Mouse (Mus musculus) megakaryocyte progenitor cell, adult 5-6 weeks (primary cell): Measurements from ENCODE around the gene Flvcr1. TPM values are rescaled to one million over a fixed set of nuclear protein-coding genes. Genes with fewer than 3 reads are reported as not detected.
"Not testable (repeated sequence)": the region's sequence is repeated elsewhere in the genome, so short reads cannot be mapped to it uniquely, and the experiment has no call there.

Experiments used
- ATAC-seq: replicated peaks from 2 replicates; pipeline ENCODE4 v1.8.0; 2016; ENCODE audit warnings: mild to moderate bottlenecking, moderate TSS enrichment, inconsistent platforms; ENCODE audit not compliant: poor library complexity
- total RNA-seq, 2 experiments: library from RNA; stranded (forward) in 1 of 2; stranded (reverse) in 1 of 2; fragments of 157-497, 149-512 nt in 1 of 2; fragments of 200-1000 nt in 1 of 2; gene quantifications; 2 replicates each; pipeline versions ENCODE4 v1.2.3 to v1.2.4; 2015 to 2017

Flvcr1 gene
- total RNA-seq, 2 experiments from 2014 or later: 21.7 to 29.9 TPM

- ATAC-seq: no peak
Observed at GRCm38 (mm10) chr1:191042106-191042505, 16.1 kb upstream of the Flvcr1 start.

GRCm38 (mm10) chr1:191041352-191041751, 15.4 kb upstream of the Flvcr1 start:
- ATAC-seq: peak; percentile 60

- ATAC-seq: no peak
Observed at GRCm38 (mm10) chr1:191037999-191038398, 12.0 kb upstream of the Flvcr1 start.

GRCm38 (mm10) chr1:191036554-191037334, 10.8 kb upstream of the Flvcr1 start, which contains the start of gene Spata45:
TSS of gene Spata45 (plus strand) at chr1:191036639.
- no peak for ATAC-seq

DNA sequence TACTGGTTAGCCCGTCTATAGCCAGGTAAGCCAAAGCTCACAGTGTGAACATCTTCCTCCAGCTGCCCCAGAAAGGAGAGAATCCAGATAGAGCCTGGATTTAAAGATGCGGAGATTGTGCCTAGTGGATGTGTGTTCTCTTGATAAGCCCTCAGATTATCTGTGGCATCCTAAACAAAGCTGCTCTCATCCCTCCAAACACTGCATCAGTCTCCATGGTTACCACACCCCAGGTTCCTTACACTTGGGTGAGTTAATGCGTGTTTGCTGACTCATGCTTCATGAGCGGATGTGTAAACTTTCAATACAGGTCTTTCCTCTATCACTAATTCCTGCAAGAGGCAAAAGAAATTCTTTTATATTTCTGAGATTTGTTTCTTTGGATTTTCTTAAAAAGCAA, 9.7 kb upstream of the Flvcr1 start:
- peak; percentile 37; the same call in 1 of the 2 replicates for ATAC-seq

DNA sequence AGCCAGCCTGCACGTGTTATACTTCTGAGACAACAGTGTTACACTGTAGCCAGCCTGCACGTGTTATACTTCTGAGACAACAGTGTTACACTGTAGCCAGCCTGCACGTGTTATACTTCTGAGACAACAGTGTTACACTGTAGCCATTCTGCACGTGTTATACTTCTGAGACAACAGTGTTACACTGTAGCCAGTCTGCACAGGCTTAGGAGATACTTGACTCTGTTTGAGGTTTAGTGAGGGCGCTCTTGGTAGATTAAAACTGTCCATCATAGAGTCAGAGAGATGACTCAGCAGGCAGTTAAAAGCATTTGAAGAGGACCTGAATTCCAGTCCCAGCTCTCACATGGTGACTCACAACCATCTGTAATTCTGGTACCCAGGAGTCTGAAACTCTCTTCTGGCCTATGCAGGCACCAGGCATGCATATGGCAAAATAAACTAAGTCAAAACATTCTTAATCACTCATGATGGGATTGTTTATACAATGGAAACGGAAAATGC, 5.0 kb upstream of the Flvcr1 start:
- not testable (repeated sequence) for ATAC-seq

DNA sequence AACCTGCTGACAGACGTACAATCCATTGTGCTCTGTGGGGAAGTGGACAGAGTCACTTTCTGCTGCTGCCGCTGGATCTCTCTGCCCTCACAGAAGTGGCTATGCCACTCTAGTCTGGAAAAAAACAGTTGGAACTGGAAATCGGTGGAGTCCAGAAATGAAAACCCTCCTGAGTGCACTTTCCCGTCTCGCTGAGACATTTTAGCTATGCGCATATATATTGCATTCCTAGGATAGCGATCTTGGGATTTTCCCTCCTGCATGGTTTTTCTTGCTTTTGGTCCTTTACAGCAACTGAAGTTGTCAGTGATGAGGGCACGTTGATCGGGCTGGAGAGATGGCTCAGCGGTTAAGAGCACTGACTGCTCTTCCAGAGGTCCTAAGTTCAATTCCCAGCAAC, 4.2 kb upstream of the Flvcr1 start:
- no peak for ATAC-seq

- ATAC-seq: peak; percentile 10; the same call in 1 of the 2 replicates
Observed at GRCm38 (mm10) chr1:191025016-191026012, 644 bp downstream of the Flvcr1 start.

GRCm38 (mm10) chr1:191023806-191024205, 2.2 kb downstream of the Flvcr1 start:
- ATAC-seq: not testable (repeated sequence)

DNA sequence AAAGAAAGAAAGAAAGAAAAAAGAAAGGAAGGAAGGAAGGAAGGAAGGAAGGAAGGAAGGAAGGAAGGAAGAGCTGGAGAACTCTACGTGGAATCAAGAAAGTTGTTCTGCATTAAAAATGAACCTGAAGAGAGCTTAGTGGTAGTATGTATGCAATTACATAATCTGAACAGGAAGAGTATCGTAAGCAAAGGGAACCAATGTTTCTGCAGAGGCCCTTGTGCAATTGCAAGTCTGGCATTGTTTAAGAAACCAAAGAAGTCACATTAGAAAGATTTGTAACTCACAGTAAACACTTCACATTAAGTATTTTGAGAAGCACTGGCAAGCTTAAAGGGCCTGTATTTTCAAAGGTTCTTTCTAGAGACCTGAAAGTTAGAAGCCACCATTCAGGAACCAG, 2.8 kb downstream of the Flvcr1 start:
- peak; percentile 37 for ATAC-seq

DNA sequence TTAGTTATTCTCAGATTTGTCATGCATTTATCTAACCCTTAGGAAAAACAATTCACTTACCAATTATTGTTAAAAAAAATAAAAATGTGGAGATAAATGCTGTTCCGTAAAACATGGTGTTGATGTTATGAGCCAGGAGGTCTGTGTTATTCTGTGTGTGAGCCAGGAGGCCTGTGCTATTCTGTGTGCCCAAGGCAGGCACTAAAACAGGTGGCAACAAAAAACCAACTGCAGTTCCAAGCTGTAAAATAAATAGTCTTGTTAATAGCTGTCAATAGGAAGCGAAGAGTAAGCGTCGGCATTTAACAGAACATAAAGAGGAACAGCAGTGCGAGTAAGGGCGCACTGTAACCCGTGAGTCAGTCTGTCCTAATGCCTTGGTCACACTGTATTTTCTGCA, 4.9 kb downstream of the Flvcr1 start:
- ATAC-seq: no peak

- no peak for ATAC-seq
Observed at GRCm38 (mm10) chr1:191020217-191020924, 5.6 kb downstream of the Flvcr1 start.

DNA sequence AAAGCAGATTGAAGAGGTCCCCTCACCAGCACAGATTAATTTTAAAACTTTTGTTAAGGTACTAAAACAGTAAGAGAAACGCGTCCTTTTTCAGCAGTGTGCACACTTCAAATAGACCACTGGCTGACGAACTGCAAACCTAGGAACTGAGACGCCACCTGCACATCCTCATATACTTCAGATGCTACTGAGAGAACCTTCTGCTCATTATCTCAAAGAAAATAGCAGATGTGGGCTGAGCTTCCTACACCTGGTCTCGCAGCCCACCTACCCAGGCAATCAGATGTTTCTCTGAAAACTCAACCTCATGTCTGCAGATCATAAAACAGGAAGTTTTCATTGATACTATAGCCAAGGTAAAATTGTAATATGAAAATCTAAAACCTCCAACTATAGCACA, 6.2 kb downstream of the Flvcr1 start:
- ATAC-seq: no peak

DNA sequence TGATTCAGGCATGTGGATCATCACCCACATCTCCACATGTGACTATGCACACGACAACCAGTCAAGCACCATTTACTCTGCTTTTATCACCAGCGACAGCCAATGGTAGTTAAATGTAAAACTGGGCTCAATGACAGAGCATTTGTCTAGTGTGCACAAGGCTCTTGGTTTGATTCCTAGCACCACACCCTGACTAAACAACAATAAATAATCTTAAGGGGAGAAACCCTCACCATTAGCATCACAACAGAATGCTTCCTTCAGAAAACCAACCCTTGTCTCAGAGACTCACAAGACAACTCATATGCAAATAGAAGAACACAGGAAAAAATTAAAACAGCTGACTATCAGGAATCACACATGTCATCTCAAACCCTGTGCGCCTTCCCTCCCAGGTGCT, 11.7 kb downstream of the Flvcr1 start:
- no peak for ATAC-seq

GRCm38 (mm10) chr1:191008707-191009106, 17.3 kb downstream of the Flvcr1 start:
- peak; percentile 68 for ATAC-seq

- ATAC-seq: peak; percentile 74
Observed at GRCm38 (mm10) chr1:191002201-191002600, 23.8 kb downstream of the Flvcr1 start.

DNA sequence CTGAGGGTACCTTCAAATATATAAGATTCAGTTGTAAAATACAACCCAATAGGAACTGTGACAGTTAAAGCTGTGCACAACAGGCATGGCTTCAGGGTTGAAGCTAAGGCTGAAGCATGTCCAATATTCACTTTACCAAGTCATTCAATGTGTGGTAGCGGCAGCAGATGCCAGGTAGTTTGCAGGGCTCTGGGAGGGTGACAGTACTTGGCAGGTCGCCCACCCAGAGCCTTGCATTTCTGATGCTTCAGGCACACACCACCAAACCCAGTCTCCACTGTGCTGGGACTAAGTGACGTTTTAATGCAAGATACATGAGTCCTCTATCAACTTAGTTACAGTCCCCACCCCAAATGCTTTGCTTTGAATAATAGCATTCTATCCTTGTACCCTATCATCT, 25.3 kb downstream of the Flvcr1 start:
- no peak for ATAC-seq

GRCm38 (mm10) chr1:190998027-190998426, 27.9 kb downstream of the Flvcr1 start:
- ATAC-seq: no peak

- ATAC-seq: peak; percentile 36; the same call in 1 of the 2 replicates
Observed at GRCm38 (mm10) chr1:190996346-190996877, 29.5 kb downstream of the Flvcr1 start.

- no peak for ATAC-seq
Observed at GRCm38 (mm10) chr1:190995548-190995947, 30.4 kb downstream of the Flvcr1 start.
